Mouse (Mus musculus): ENCODE results near the gene Tmem69. TPM values are rescaled to one million over a fixed set of nuclear protein-coding genes. Genes with fewer than 3 reads are reported as not detected.
A peak's percentile ranks its signal among the peaks of the same experiment; 100 is the strongest.

The Tmem69 gene
- 11.4 and 11.9 TPM in 2 replicates for polyA plus RNA-seq (2012; rRNA removed)

DNA sequence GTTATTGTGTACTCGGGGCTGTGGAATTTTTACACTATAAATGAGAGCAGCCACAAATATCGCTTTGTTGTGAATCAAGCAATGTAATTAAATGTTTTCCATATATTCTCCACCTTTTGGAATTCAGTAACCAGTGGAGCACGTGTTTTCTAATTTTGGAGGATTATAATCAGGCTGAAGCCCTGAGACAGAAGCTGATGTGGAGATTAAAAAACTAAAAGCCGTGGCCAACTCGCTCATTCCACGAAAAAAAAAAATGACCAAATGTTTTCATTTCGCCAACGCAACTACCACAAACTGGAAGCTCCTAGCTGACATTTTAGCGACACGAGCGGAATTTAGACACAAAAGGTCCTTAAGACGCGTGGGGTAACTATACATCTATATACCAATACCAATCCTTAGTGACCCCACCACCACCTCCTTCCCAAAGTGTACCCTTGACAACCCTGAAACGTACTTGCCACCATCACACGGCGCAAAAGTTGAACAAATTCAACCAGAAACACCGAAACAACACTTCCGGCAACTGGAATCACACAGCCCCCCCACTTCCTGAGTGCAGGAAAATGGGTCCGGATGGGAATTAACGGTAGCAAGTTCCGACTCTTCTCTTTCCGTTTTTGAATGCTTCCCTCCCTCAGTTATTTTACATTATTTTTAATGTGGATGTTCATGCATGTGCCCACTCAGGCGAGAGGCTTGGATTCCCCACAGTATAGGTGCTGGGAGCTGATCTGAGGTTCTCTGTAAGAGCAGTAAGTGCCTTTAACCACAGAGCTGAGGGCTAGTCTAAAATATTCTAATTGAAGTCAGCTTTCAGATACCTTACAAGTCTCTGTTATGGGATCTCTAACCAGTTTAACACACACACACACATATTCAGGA is at the start of gene Tmem69:
Tmem69 (minus strand) TSS at position 524 of the 888 bp plus-strand sequence.
- DNase-seq (ENCODE audit: low read depth), result peak; percentile 95
- TF ChIP-seq CTCF (IDR thresholded peaks at IDR 0.05; ENCODE audit: borderline replicate concordance, extremely low read depth, insufficient read depth, insufficient read length), result no peak
- TF ChIP-seq POLR2A (IDR thresholded peaks at IDR 0.05; ENCODE audit: borderline replicate concordance, extremely low read depth, insufficient read depth, insufficient read length, poor library complexity, severe bottlenecking), result no peak

DNA sequence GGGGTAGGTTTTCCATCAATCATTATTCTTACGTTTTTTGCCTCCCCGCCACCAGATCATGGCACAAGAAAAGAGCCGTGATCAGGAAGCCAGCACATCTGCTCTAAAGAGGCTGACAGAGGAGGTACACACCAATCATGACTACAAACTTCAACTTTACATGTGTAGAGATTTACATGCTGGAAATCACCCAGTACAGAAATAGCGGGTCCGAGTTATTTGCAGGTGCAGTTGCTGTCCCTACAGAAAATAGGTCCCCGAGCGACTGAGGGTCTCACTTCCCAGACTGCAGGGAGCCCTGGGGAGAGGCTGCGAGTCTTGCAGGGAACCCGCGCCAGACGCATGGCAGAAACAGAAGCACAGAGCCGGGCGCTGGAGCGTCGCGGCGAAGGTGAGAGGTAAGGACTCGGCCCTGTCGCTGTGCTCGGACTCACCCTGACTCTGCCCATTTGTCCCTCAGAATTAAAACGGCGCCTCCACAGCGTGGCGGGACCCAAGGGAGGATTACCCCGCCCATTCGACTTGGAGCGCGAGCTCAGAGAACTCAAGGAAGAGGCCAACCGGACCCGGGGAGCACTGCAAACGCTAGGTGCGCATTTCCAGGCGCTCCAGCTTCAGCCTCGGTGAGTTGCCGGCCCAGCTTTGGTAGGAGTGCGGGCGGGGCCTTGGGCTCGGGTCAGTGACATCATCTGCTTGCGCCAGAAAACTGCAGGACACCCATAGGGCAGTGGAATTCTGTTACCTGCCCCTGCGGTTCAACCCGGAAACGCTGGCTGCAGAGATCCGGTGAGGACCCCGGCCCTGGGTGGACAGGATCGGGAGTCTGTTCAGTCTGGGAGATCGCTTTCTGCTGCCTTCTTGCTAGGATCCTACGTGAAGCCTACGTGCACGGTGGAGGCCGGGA is 41.5 kb upstream of the Tmem69 start:
- TF ChIP-seq POLR2A (IDR thresholded peaks at IDR 0.05; ENCODE audit: borderline replicate concordance, extremely low read depth, insufficient read depth, insufficient read length, poor library complexity, severe bottlenecking), result no peak
- TF ChIP-seq CTCF (IDR thresholded peaks at IDR 0.05; ENCODE audit: borderline replicate concordance, extremely low read depth, insufficient read depth, insufficient read length), result no peak
- peak; percentile 96 for DNase-seq (ENCODE audit: low read depth)

DNA sequence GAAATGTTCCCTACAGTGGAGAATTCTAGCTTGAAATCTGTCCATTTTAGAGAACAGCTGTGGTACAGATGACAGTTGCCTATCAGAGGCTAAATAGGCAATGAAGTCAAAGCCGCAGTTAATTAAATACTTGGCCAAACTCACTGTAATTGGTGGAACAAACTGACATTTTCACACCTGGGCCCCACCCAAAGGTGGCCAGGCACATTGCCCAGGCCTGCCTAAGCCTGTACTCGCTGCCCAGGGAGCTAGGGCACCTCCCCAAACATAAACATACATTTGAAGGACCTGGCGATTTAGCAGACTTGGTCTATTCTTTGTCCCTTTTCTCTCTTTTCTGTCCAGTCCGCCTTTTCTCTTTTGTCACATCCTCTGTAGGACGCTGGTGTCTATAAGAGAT is 40.6 kb upstream of the Tmem69 start, which contains the start of gene Ccdc17:
Ccdc17 (plus strand) TSS at position 276 of the 400 bp plus-strand sequence.
- TF ChIP-seq POLR2A (IDR thresholded peaks at IDR 0.05; ENCODE audit: borderline replicate concordance, extremely low read depth, insufficient read depth, insufficient read length, poor library complexity, severe bottlenecking), result no peak
- no peak for TF ChIP-seq CTCF (IDR thresholded peaks at IDR 0.05; ENCODE audit: borderline replicate concordance, extremely low read depth, insufficient read depth, insufficient read length)

DNA sequence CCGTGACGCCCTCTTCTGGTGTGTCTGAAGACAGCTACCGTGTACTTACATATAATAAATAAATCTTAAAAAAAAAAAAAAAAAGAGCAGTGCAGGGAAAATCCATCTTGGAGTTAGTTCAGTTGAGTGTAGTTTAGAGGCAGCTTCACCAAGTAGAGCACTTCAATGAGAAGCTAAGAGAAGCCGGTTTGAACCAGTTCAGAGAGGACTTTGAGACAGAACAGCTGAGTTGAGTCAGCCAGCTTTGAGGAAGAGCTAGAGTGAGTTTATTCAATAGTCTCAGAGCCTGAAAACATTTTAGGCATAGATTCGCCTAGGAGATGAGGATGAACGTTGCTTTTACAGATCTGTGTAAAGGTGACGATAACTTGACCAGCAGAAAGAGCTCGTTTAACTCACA is 40.1 kb upstream of the Tmem69 start:
- no peak for TF ChIP-seq POLR2A (IDR thresholded peaks at IDR 0.05; ENCODE audit: borderline replicate concordance, extremely low read depth, insufficient read depth, insufficient read length, poor library complexity, severe bottlenecking)
- no peak for TF ChIP-seq CTCF (IDR thresholded peaks at IDR 0.05; ENCODE audit: borderline replicate concordance, extremely low read depth, insufficient read depth, insufficient read length)
- peak; percentile 9 for DNase-seq (ENCODE audit: low read depth)

More for the DNA sequence above, 40.6 kb upstream of the Tmem69 start, which contains the start of gene Ccdc17:
- no peak for DNase-seq (ENCODE audit: low read depth)

DNA sequence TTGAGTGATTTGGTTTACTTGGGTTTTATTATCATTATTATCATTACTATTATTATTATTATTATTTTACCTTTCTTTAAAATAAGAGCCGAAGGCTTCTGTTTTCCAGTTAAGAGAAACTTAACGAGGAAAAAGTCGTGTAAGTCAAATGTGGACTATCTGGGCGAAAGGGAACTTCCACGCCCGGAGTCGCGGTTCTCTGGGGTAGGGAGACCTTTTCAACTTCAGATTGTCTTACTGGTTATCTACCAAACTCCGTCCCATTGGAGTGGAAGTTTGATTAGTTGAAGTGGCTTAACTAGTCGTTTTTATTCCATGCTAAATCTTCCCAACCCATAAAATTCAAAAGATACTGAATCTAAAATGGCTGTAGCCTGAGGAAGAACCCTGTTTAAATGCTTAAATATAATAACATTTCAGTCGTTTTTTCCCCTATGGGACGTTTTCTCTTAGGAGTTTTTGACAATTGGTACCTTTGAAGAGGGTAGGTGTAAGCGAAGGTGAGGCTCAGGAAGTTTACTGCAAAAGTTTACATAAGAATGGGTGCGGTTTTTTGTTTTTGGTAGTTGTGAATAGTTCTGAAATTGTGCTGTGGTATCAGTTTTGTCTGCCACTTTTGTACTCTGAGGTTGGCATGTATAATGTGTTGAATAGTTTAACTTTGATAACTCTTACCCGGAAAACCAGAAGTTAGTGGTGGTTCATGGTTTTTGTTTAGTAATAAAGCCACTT is 2.6 kb upstream of the Tmem69 start:
- DNase-seq (ENCODE audit: low read depth), result peak; percentile 12
- no peak for TF ChIP-seq POLR2A (IDR thresholded peaks at IDR 0.05; ENCODE audit: borderline replicate concordance, extremely low read depth, insufficient read depth, insufficient read length, poor library complexity, severe bottlenecking)
- no peak for TF ChIP-seq CTCF (IDR thresholded peaks at IDR 0.05; ENCODE audit: borderline replicate concordance, extremely low read depth, insufficient read depth, insufficient read length)

DNA sequence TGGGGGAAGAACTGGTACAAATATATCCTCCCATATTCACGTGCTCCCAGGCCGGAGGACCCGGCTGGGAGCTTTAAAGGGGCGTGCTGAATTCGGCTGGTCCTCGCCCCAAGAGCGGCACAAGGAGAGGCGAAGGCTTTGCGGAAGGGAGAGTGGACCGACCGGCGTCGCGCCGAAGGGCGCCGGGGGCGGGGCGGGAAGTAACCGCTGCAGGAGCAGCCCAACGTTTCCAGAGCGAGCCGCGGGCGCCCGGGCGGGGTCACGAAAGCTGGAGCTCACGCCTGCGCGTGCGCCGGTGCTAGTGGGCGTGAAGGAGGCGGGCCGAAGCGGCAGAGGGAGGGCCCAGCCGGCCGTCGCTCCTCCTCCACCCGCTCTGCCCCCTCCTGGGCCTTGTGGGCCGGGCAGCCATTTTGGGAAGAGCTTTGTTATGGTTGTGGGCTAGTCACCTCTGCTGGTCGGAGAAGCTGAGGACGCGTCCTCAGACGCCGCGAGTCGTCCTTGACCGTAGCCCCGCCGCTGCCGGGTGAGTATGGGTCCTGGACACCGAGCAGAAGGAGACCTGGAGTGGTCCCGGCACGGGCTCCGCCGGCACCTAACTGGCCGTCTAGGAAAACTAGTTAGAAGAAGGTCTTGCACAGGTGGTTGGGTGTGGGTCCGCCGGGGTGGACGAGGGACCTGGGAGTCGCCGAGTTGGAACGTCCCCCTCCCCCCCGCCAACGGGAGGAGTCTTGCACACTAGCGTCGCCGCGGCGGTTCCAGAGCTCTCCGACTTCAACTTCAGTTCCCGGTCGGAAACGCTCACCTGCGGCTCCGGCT is 1.8 kb upstream of the Tmem69 start, which contains the start of gene Gpbp1l1:
Gpbp1l1 (plus strand) TSS at position 353 of the 816 bp plus-strand sequence.
- TF ChIP-seq POLR2A (IDR thresholded peaks at IDR 0.05; ENCODE audit: borderline replicate concordance, extremely low read depth, insufficient read depth, insufficient read length, poor library complexity, severe bottlenecking) (peak; percentile 75), CTCF (IDR thresholded peaks at IDR 0.05; ENCODE audit: borderline replicate concordance, extremely low read depth, insufficient read depth, insufficient read length) (peak; percentile 18; the same call in 1 of the 2 replicates)
- peak; percentile 99 for DNase-seq (ENCODE audit: low read depth)

DNA sequence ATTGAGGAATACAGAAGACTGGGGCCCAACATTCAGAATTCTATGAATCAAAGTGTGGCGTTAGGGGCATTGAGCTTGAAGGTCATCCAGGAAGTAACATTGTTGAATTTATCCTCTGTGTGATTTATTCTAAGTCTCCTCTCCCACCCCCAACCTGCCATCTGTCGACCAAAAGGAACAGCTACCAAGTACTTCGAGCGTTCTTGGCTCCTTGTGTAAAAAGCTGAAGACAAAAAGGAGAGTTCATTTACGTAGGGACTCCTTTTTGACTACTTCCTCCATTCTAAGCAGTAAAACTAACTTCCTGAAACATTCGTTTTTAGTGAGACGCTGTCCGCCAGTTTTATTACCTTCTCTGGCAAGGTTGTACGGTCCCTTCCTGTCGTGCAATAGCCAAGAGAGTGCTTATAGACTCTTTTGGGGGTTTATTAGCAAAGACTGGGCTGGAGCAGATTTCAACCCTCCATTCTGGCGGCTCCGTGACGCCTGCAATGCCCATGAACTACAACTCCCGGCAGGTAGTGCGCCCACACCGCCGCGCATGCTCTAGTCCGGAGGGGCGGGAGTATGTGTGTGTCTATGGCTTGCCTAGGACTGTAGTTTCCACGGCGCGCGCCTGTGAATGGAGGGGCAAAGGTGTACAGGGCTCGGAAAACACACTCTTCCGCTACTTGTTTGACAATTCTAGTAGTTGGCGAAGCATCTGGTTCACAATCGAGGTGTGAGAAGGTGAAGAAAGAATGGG is 997 bp upstream of the Tmem69 start:
- peak; percentile 98 for DNase-seq (ENCODE audit: low read depth)
- TF ChIP-seq POLR2A (IDR thresholded peaks at IDR 0.05; ENCODE audit: borderline replicate concordance, extremely low read depth, insufficient read depth, insufficient read length, poor library complexity, severe bottlenecking) (peak; percentile 66; the same call in 1 of the 2 replicates), CTCF (IDR thresholded peaks at IDR 0.05; ENCODE audit: borderline replicate concordance, extremely low read depth, insufficient read depth, insufficient read length) (no peak)

DNA sequence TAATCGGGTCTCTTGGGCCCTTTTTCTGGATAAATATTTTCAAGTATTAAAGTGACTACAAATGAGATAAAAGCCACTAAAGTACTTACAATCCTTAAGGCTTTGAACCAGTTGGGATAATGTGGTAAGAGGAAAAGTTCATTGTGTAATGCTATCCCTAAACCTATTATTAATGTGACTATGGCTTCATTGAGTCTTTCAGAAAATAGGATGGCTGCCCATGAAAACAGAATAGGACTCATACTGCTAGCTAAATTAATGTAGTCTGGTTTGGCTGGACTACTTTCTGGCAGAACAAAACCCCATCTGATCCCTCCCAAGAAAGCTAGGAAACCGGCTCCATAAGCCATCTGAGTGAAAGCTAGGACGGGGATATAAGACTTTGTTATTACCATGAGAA is 2.7 kb downstream of the Tmem69 start:
- no peak for TF ChIP-seq CTCF (IDR thresholded peaks at IDR 0.05; ENCODE audit: borderline replicate concordance, extremely low read depth, insufficient read depth, insufficient read length)
- no peak for TF ChIP-seq POLR2A (IDR thresholded peaks at IDR 0.05; ENCODE audit: borderline replicate concordance, extremely low read depth, insufficient read depth, insufficient read length, poor library complexity, severe bottlenecking)

DNA sequence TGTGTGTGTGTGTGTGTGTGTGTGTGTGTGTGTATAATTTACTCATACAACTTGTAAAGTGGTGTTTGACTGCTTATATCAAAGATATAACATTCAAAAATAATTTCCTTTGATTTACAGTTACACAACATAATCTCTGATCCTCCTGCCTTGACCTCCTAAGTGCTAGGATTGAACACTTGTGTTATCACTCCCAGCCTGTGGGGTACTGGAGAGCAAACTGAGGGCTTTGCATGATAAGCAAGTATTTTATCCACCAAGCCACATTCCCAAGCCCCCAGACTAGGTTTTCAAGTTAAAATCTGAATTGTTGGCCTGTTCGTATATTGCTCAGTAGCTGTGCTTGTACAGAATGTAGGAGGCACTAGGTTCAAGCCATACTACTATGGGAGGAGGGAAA is 5.3 kb downstream of the Tmem69 start:
- DNase-seq (ENCODE audit: low read depth), result no peak
- no peak for TF ChIP-seq CTCF (IDR thresholded peaks at IDR 0.05; ENCODE audit: borderline replicate concordance, extremely low read depth, insufficient read depth, insufficient read length)
- TF ChIP-seq POLR2A (IDR thresholded peaks at IDR 0.05; ENCODE audit: borderline replicate concordance, extremely low read depth, insufficient read depth, insufficient read length, poor library complexity, severe bottlenecking), result no peak

More for the DNA sequence above, 2.7 kb downstream of the Tmem69 start:
- DNase-seq (ENCODE audit: low read depth), result no peak

Data from brain, embryonic 14.5 days (tissue).